Mouse (Mus musculus): ENCODE measurements around the gene Sept1. TPM values are rescaled to one million over a fixed set of nuclear protein-coding genes. Genes with fewer than 3 reads are reported as not detected.

Gene Sept1
- polyA plus RNA-seq (2015; fragmentation: Nextera tagmentation; extraction: Ambion mirVana) = 21.8 and 23.1 TPM in 2 replicates

DNA sequence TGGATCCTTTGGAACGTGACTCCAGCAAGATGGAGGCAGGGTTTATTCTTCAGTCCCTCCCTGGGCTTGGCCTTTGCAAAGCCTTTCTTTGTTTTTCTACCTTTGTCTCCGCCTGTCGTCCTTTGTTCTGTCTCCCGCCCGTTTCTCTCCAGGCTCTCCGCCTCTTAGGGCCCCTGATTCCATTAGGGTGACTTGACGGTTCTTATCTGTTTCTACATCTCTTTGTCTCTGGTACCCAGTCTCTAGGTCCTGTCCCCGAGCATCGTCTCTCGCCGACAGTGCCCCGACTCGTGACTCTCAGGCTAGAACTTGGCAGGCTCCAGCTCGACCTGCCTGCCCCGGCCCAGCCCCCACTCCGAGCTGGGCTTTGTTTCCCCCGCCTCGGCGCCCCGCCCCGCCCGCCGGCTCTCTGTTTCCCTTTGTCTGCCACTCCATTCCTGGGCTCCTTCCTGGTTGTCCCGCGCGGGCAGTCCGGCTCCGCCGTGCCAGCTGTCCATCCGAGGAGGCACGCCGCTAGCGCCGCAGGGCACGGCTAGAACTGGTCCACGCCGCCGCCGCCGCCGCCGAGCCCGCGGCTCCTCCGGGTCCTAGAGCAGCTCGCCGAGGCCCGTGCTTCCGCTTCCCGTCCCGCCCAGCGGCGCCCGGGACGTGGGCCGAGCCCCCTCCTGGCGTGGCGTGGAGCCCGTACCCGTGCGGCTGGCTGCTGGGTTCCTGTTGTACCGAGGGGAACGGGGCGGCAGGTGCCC lies at the start of gene Sept1, which contains the start of gene Zfp553:
TSS of gene Sept1 (minus strand) at position 509 of the 746 bp plus-strand sequence.
TSS of gene Zfp553 (plus strand) at position 440 of the 746 bp plus-strand sequence.
- H3K27ac ChIP-seq = peak within 1 kb of the TSS; percentile 100
- no peaks in the 10 kb centered on the region for H3K27me3 ChIP-seq
- peak within 1 kb of the TSS; percentile 87 for H3K4me2 ChIP-seq
- peak within 1 kb of the TSS; percentile 98 for H3K9ac ChIP-seq
- H3K4me1 ChIP-seq (replicated peaks) = peaks cover 49% of the 10 kb centered on the region
- under 1% methylated on average over 63 of the region's 64 CpGs for WGBS
- no peaks in the 10 kb centered on the region for H3K9me3 ChIP-seq
- peak; percentile 92 for ATAC-seq (ENCODE audit: low FRiP score)
- H3K36me3 ChIP-seq = peaks cover 37% of the 10 kb centered on the region
- H3K4me3 ChIP-seq = peak within 1 kb of the TSS; percentile 96

DNA sequence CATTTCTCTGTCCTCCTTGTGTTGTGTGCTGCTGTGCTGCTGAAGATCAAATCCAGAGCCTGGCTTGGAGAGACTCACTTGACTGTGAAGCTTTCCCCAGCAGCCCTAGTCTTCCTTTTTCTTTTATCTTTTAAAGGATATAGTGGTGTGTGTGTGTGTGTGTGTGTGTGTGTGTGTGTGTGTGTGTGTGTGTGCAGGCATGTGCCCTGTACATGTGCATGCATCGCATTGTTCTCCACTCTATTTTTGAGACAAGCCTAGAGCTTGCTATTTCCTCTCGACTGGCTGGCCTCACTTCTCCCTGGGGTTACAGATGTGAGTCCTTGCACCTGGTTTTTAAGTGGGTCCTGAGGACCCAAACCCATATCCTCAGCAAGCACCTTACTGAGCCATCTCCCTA lies 49.3 kb upstream of the Sept1 start:
- no peak overlapping the region for H3K9ac ChIP-seq
- peaks cover 6% of the 10 kb centered on the region; the same call in 1 of the 2 replicates for H3K9me3 ChIP-seq
- no peaks in the 10 kb centered on the region for H3K27me3 ChIP-seq
- no peaks in the 10 kb centered on the region for H3K36me3 ChIP-seq
- no peak for ATAC-seq (ENCODE audit: low FRiP score)
- no peak overlapping the region for H3K27ac ChIP-seq
- no peak overlapping the region for H3K4me3 ChIP-seq
- no peak overlapping the region for H3K4me2 ChIP-seq
- 95% methylated on average over 2 of the region's 2 CpGs for WGBS
- H3K4me1 ChIP-seq (replicated peaks) = no peaks in the 10 kb centered on the region

DNA sequence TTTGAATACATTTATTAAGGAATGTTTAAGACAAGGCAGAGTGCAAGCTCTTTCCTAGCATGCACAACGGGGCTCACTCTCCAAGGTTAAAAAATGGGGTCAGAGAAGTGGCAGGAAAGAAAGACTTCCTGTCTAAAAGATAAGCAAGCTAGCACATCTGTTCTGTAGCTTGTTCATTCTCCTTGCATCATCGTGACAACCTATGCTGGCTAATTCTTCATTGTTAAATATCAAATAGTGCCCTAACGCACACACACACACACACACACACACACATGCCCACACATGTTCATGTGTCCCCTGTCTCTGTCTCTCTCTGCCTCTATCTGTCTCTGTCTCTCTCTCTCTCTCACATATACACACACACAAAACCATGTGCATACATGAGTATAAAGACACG lies 48.2 kb upstream of the Sept1 start:
- no peak overlapping the region for H3K27ac ChIP-seq
- ATAC-seq (ENCODE audit: low FRiP score) = no peak
- H3K4me1 ChIP-seq (replicated peaks) = no peaks in the 10 kb centered on the region
- H3K4me2 ChIP-seq = no peak overlapping the region
- no peaks in the 10 kb centered on the region for H3K9me3 ChIP-seq
- H3K36me3 ChIP-seq = no peaks in the 10 kb centered on the region
- 77% methylated on average over 4 of the region's 4 CpGs for WGBS
- no peak overlapping the region for H3K4me3 ChIP-seq
- H3K9ac ChIP-seq = no peak overlapping the region
- H3K27me3 ChIP-seq = no peaks in the 10 kb centered on the region

DNA sequence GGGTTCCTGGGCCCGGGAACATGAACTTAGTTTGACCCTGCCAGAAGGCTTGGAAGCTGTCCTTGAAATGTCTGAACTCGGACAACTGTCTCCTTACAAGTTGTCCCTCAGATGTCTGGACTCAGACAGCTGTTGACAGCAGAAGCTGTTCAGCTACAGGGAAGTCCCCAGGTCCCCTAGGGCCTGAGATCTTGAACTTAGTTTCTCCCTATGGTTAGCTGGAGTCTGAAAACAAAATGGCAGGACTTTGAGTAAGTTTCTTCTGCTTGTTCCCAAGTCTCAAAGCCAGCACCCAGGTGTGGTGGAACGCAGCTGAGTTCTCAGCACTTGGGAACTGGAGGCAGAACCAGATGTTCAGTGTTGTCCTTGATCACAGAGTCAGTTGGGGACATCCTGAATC lies 47.2 kb upstream of the Sept1 start:
- Histone ChIP-seq H3K27ac (no peak overlapping the region), H3K9me3 (no peaks in the 10 kb centered on the region), H3K4me1 (replicated peaks) (no peaks in the 10 kb centered on the region), H3K27me3 (no peaks in the 10 kb centered on the region), H3K36me3 (no peaks in the 10 kb centered on the region), H3K9ac (no peak overlapping the region), H3K4me2 (no peak overlapping the region), H3K4me3 (no peak overlapping the region)
- ATAC-seq (ENCODE audit: low FRiP score) = no peak
- WGBS = 79% methylated on average over 3 of the region's 3 CpGs

DNA sequence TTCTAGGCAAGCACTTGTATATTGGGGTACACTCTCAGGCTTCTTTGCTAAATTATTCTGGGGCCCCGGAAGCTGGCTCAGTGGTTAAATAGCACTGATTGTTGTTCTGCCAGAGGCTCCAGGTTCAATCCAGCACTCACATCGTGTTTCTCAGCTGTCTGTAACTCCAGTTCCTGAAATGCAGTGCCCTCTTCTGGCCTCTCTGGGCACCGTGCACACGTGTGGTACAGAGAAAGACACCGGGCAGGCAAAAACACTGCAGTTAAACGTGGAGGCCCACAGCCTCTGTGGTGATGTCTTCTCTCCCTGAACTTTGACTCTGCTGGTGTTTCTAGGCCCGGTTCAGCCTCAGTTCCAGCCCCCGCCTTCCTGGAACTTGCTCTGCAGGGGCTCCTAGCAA lies 45.4 kb upstream of the Sept1 start:
- 19% methylated on average over 8 of the region's 8 CpGs for WGBS
- H3K9ac ChIP-seq = no peak overlapping the region
- no peaks in the 10 kb centered on the region for H3K36me3 ChIP-seq
- no peak overlapping the region for H3K27ac ChIP-seq
- no peaks in the 10 kb centered on the region for H3K27me3 ChIP-seq
- ATAC-seq (ENCODE audit: low FRiP score) = no peak
- H3K4me1 ChIP-seq (replicated peaks) = peaks cover 1% of the 10 kb centered on the region
- H3K9me3 ChIP-seq = no peaks in the 10 kb centered on the region
- H3K4me3 ChIP-seq = no peak overlapping the region
- no peak overlapping the region for H3K4me2 ChIP-seq

DNA sequence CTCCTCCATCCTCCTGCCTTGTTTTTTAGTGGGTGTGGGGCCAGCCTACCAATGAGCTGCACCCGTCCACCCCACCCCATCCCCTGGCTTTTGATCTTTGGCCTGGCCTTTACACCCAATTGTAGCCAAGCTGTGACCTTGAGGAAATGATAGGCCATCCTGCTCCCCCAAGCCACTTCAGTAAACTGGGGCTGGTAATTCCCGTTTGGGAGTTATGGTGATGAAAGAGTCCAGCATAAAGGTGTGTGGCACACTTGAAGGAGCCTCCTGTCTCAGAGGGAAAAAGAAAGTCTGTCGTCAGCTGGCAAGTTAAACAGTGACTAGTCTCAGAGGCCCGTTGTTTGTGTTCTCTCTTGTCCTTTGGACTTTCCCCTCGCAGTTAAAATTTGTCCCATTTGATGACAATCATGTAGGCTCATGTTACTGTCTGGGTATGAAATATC lies 43.6 kb upstream of the Sept1 start:
- no peak overlapping the region for H3K27ac ChIP-seq
- no peak for ATAC-seq (ENCODE audit: low FRiP score)

DNA sequence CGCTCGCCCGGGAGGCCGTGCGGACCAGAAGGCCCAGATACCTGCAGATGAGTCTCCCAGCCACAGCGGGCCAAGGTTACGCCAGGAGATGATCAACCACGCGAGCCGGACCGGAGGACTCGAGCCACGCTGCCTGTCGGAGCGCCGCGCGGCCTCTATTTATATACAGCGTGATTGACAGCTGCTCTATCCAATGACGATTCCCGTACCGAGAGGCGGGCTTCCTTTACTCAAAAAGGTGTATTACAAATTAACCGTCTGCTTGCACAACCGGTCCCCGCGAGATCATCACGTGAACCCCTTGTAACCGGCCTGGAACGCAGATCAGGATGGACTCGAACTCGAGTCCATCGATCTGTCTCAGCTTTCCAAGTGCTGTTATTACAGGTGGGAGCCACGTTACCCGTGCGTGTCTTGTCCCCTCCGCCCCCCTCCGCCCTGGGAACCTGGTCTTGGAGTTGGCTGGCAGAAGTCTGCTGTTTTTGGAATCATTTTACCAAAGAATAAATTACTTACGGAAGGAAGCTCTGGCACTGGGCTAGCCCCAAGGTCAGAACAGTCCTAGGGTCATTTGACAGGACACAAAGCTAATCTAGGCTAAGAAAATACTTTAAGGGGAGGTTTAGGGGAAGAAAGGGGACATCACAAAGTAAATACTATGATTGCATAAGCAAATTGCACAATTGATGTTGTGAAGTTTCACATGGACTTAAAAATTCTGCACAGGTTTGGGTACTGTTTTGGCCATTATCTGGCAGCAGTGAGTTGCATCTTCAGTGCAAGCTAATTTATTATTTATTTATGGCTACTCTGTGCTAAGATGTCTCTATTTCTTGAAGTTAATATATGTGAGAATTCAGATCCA lies 41.2 kb upstream of the Sept1 start, which contains the start of gene Sephs2:
TSS of gene Sephs2 (minus strand) at position 131 of the 865 bp plus-strand sequence.
- no peaks in the 10 kb centered on the region for H3K9me3 ChIP-seq
- H3K36me3 ChIP-seq = peaks cover 22% of the 10 kb centered on the region
- no peaks in the 10 kb centered on the region for H3K27me3 ChIP-seq
- H3K4me3 ChIP-seq = peak within 1 kb of the TSS; percentile 91
- peak within 1 kb of the TSS; percentile 92 for H3K27ac ChIP-seq
- WGBS = 2% methylated on average over 39 of the region's 39 CpGs
- H3K4me2 ChIP-seq = peak within 1 kb of the TSS; percentile 93
- ATAC-seq (ENCODE audit: low FRiP score) = peak; percentile 88
- peaks cover 27% of the 10 kb centered on the region for H3K4me1 ChIP-seq (replicated peaks)
- H3K9ac ChIP-seq = peak within 1 kb of the TSS; percentile 97

More for the DNA sequence above, 43.6 kb upstream of the Sept1 start:
- Histone ChIP-seq H3K4me3 (no peak overlapping the region), H3K9ac (no peak overlapping the region), H3K36me3 (peaks cover under 1% of the 10 kb centered on the region; the same call in 1 of the 2 replicates), H3K4me2 (no peak overlapping the region), H3K4me1 (replicated peaks) (peaks cover 17% of the 10 kb centered on the region), H3K9me3 (no peaks in the 10 kb centered on the region), H3K27me3 (no peaks in the 10 kb centered on the region)
- 68% methylated on average over 5 of the region's 5 CpGs for WGBS

DNA sequence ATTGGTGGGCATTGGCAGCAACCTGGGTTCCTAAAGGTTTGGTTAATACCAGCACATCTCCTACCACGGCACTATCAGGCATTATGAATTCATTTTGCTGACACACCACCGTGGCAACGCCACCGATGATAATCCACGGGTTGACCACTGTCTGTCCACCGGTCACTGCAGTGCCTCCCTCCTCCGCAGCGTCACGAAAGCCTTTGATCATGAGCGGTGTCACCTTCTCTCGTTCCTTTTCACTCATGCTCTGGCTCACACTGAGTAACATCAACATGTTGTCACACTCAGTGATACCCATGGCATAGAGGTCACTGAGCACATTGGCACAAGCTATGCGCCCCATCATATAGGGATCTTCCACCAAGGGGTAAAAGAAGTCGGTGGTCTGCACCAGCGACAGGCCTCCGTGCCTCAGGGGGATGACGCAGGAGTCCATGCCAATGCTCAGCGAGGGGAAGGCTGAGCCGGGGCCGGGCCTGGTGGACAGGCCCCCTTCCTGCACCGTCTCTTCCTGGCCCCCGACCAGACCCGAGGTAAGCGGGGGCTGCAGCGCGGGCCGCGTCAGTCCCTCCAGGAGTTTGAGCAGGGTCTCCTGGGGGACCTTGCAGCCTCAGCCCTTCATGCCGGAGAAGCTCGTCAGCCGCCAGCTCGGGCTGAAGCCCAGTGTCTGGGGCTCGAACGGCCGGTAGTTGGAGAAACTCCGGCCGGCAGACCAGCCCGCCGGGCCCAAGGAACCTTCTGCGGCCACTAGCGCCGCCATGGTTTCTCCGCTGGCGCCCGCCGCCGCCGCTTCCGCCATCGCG lies 40.4 kb upstream of the Sept1 start:
- WGBS = 16% methylated on average over 50 of the region's 50 CpGs
- Histone ChIP-seq H3K27ac (peak overlapping the region; percentile 92), H3K36me3 (peaks cover 29% of the 10 kb centered on the region), H3K4me1 (replicated peaks) (peaks cover 27% of the 10 kb centered on the region), H3K27me3 (no peaks in the 10 kb centered on the region), H3K9ac (peak overlapping the region; percentile 97), H3K9me3 (0 out of 2 replicates have a peak, but pooled peaks cover 2% of the 10 kb centered on the region), H3K4me3 (peak overlapping the region; percentile 91), H3K4me2 (peak overlapping the region; percentile 93)
- ATAC-seq (ENCODE audit: low FRiP score) = peak; percentile 84

DNA sequence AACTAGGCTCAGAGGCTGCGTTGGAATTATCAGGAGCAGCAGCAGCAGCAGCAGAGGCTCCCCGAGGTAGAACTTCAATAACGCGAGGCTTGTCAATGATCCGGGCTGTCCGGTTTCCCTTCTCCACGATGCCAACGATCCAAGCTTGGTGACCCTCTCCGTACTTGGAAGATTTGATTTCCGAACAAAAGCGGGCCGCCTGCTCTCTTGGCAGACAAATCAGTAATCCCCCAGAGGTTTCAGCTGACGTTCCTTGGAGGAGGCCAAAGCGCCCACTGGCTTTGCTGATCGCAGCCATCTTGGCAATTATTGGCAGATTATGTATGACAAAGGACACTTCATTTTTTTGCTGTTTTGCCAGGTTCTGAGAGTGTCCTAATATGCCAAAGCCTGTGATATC lies 39.6 kb upstream of the Sept1 start:
- Histone ChIP-seq H3K36me3 (peaks cover 32% of the 10 kb centered on the region), H3K4me3 (peak overlapping the region; percentile 91), H3K9ac (peak overlapping the region; percentile 97; the same call in 1 of the 2 replicates)

DNA sequence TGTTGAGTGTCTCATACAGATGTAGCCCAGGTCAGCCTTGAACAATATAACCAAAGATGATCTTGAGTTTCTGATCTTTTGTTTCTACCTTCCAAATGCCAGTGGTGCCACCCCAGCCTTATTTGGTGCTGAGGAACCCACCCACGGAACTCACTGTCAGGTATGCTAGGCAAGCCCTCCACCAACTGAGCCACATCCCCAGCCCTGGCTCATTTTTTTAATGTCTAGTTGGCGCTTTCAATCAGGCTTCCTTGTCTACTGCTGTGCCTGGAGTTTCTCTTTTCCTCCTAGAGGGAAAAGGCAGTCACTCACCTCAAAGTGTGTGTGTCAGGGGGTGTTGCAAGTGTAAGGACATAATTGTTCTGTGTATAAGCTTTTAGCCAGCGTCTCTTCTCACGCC lies 38.2 kb upstream of the Sept1 start:
- no peak overlapping the region for H3K27ac ChIP-seq
- ATAC-seq (ENCODE audit: low FRiP score) = no peak
- 95% methylated on average over 4 of the region's 4 CpGs for WGBS

More for the DNA sequence above, 39.6 kb upstream of the Sept1 start:
- H3K27ac ChIP-seq = 0 out of 2 replicates have a peak overlapping the region, but pooled peaks have one; percentile 92
- H3K4me1 ChIP-seq (replicated peaks) = peaks cover 27% of the 10 kb centered on the region
- H3K27me3 ChIP-seq = no peaks in the 10 kb centered on the region
- H3K9me3 ChIP-seq = 0 out of 2 replicates have a peak, but pooled peaks cover 6% of the 10 kb centered on the region
- 90% methylated on average over 15 of the region's 15 CpGs for WGBS
- ATAC-seq (ENCODE audit: low FRiP score) = no peak
- peak overlapping the region; percentile 93 for H3K4me2 ChIP-seq

DNA sequence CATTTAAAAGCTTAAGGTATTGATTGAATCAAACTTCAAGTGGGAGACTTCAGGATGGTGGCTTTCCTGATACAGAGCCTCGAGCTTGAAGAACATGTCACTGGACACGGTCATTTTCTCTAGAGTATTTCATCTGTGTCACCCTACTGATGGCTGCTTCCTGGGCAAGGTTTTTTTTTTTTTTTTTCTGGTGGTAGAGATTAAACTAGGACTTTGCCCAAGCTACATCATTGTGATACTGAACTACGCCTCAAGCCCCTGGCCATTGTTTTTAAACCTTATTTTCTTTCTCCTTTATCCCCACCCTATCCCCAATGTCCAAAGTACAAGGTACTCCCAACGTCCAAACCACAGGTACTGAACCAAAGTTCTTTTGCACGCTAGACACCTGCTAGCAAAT lies 37.7 kb upstream of the Sept1 start:
- no peak overlapping the region for H3K9ac ChIP-seq
- WGBS = 95% methylated on average over 5 of the region's 5 CpGs
- H3K27ac ChIP-seq = no peak overlapping the region
- peaks cover 27% of the 10 kb centered on the region for H3K4me1 ChIP-seq (replicated peaks)
- H3K36me3 ChIP-seq = peaks cover 32% of the 10 kb centered on the region
- no peaks in the 10 kb centered on the region for H3K27me3 ChIP-seq
- no peak overlapping the region for H3K4me2 ChIP-seq
- 0 out of 2 replicates have a peak, but pooled peaks cover 6% of the 10 kb centered on the region for H3K9me3 ChIP-seq
- no peak for ATAC-seq (ENCODE audit: low FRiP score)
- H3K4me3 ChIP-seq = no peak overlapping the region

More for the DNA sequence above, 38.2 kb upstream of the Sept1 start:
- H3K27me3 ChIP-seq = no peaks in the 10 kb centered on the region
- H3K9ac ChIP-seq = no peak overlapping the region
- peaks cover 32% of the 10 kb centered on the region for H3K36me3 ChIP-seq
- H3K9me3 ChIP-seq = 0 out of 2 replicates have a peak, but pooled peaks cover 6% of the 10 kb centered on the region
- H3K4me3 ChIP-seq = no peak overlapping the region
- H3K4me1 ChIP-seq (replicated peaks) = peaks cover 27% of the 10 kb centered on the region
- H3K4me2 ChIP-seq = no peak overlapping the region

Data from hindbrain, embryonic 13.5 days (tissue).